Mouse (Mus musculus) CH12.LX (cell line): ENCODE data around the gene Pkp4. TPM values are rescaled to one million over a fixed set of nuclear protein-coding genes. Genes with fewer than 3 reads are reported as not detected.

Experiments
- DNase-seq: peaks from one replicate; pipeline ENCODE4 v3.0.0-alpha.2; 2013; ENCODE audit errors: extremely low read depth
- H3K27ac ChIP-seq: 2 replicates; pipeline ENCODE4 v1.5.1; 2012; ENCODE audit warnings: low read depth, mild to moderate bottlenecking, control low read depth, moderate library complexity; ENCODE audit not compliant: insufficient read depth
- H3K27me3 ChIP-seq: replicated peaks from 2 replicates; pipeline ENCODE3; 2012; ENCODE audit warnings: inconsistent platforms
- H3K36me3 ChIP-seq, 2 experiments: replicated peaks in 1 of 2; 2 replicates each; pipeline versions ENCODE3 to v1.6.1; 2012; ENCODE audit warnings: inconsistent platforms in 1 of 2, low read length in 1 of 2, mild to moderate bottlenecking in 1 of 2, mixed read lengths in 1 of 2, moderate library complexity in 1 of 2; ENCODE audit not compliant: control insufficient read depth in 1 of 2, insufficient read depth in 1 of 2
- H3K4me1 ChIP-seq, 2 experiments: 2 replicates each; pipeline ENCODE4 v1.6.1; 2012; ENCODE audit warnings: inconsistent platforms in 1 of 2, moderate library complexity in 1 of 2; ENCODE audit not compliant: insufficient read depth in 2 of 2, control insufficient read depth in 1 of 2
- H3K4me2 ChIP-seq: 2 replicates; pipeline ENCODE4 v1.6.1; 2012; ENCODE audit warnings: low read depth, mild to moderate bottlenecking, control low read depth; ENCODE audit not compliant: poor library complexity, insufficient read depth, severe bottlenecking
- H3K4me3 ChIP-seq, 3 experiments: fragments of 150-350 bp in 1 of 3; sonication (generic) in 1 of 3; replicated peaks in 1 of 3; 2 replicates each; pipeline versions ENCODE3 to v1.5.1; 2011 to 2012; ENCODE audit warnings: low read depth in 2 of 3, low read length in 2 of 3, mild to moderate bottlenecking in 2 of 3, moderate library complexity in 2 of 3, control low read depth in 1 of 3, improper control_type of control experiment in 1 of 3, inconsistent platforms in 1 of 3, mixed read lengths in 1 of 3; ENCODE audit not compliant: poor library complexity in 1 of 3
- H3K79me2 ChIP-seq: replicated peaks from 2 replicates; pipeline ENCODE4 v1.6.1; 2012; ENCODE audit warnings: mild to moderate bottlenecking, moderate library complexity; ENCODE audit not compliant: control insufficient read depth, poor library complexity, insufficient read depth, severe bottlenecking; ENCODE audit errors: extremely low read depth
- H3K9ac ChIP-seq: 2 replicates; pipeline ENCODE4 v1.6.1; 2012; ENCODE audit warnings: low read depth, mild to moderate bottlenecking, control low read depth, moderate library complexity; ENCODE audit not compliant: insufficient read depth
- H3K9me3 ChIP-seq: replicated peaks from 2 replicates; pipeline ENCODE3; 2012; ENCODE audit warnings: low read length, inconsistent platforms, mixed read lengths
- CTCF ChIP-seq, 2 experiments: IDR thresholded peaks in 1 of 2; conservative IDR thresholded peaks in 1 of 2; 2 replicates each; pipeline ENCODE4 v1.5.1; 2011 to 2012; ENCODE audit warnings: low read depth in 2 of 2, low read length in 2 of 2, improper control_type of control experiment in 1 of 2, inconsistent platforms in 1 of 2, mild to moderate bottlenecking in 1 of 2, moderate library complexity in 1 of 2
- E2F4 ChIP-seq: IDR thresholded peaks from 2 replicates; pipeline ENCODE4 v1.6.1; 2011; ENCODE audit warnings: low read depth, low read length, improper control_type of control experiment; ENCODE audit not compliant: insufficient replicate concordance
- EP300 ChIP-seq: IDR thresholded peaks from 2 replicates; pipeline ENCODE4 v1.6.1; 2011; ENCODE audit warnings: low read length, improper control_type of control experiment
- ETS1 ChIP-seq: conservative IDR thresholded peaks from 2 replicates; pipeline ENCODE4 v1.6.1; 2012; ENCODE audit warnings: low read depth, mild to moderate bottlenecking, inconsistent platforms, low read length, improper control_type of control experiment, moderate library complexity
- GABPA ChIP-seq: IDR thresholded peaks from 2 replicates; pipeline ENCODE4 v1.6.1; 2012; ENCODE audit warnings: low read depth, low read length, improper control_type of control experiment, inconsistent platforms; ENCODE audit not compliant: insufficient replicate concordance
- HCFC1 ChIP-seq: IDR thresholded peaks from 2 replicates; pipeline ENCODE4 v1.6.1; 2012; ENCODE audit warnings: low read depth, mild to moderate bottlenecking, inconsistent platforms, low read length, improper control_type of control experiment
- JUND ChIP-seq: conservative IDR thresholded peaks from 2 replicates; pipeline ENCODE4 v1.6.1; 2011; ENCODE audit warnings: low read depth, low read length, improper control_type of control experiment
- MAFK ChIP-seq: IDR thresholded peaks from 2 replicates; pipeline ENCODE4 v1.6.1; 2011; ENCODE audit warnings: low read length, improper control_type of control experiment; ENCODE audit not compliant: insufficient replicate concordance
- MAZ ChIP-seq: IDR thresholded peaks from 2 replicates; pipeline ENCODE4 v1.6.1; 2012; ENCODE audit warnings: low read depth, mild to moderate bottlenecking, inconsistent platforms, low read length, improper control_type of control experiment, moderate library complexity
- MXI1 ChIP-seq: IDR thresholded peaks from 2 replicates; pipeline ENCODE4 v1.6.1; 2011; ENCODE audit warnings: mild to moderate bottlenecking, low read depth, low read length, improper control_type of control experiment
- MYC ChIP-seq: IDR thresholded peaks from 2 replicates; pipeline ENCODE4 v1.6.1; 2011; ENCODE audit warnings: low read depth, mild to moderate bottlenecking, improper control_type of control experiment, low read length
- PAX5 ChIP-seq: IDR thresholded peaks from 2 replicates; pipeline ENCODE4 v1.6.1; 2012; ENCODE audit warnings: low read length, inconsistent platforms, mixed read lengths
- POLR2A ChIP-seq: IDR thresholded peaks from 2 replicates; pipeline ENCODE4 v1.6.1; 2011; ENCODE audit warnings: low read depth, mild to moderate bottlenecking, improper control_type of control experiment, low read length
- RCOR1 ChIP-seq: conservative IDR thresholded peaks from 2 replicates; pipeline ENCODE4 v1.6.1; 2012; ENCODE audit warnings: low read depth, mild to moderate bottlenecking, inconsistent platforms, low read length, improper control_type of control experiment
- SIN3A ChIP-seq: IDR thresholded peaks from 2 replicates; pipeline ENCODE4 v1.6.1; 2012; ENCODE audit warnings: low read length, improper control_type of control experiment, inconsistent platforms
- SMC3 ChIP-seq: IDR thresholded peaks from 2 replicates; pipeline ENCODE4 v1.6.1; 2011; ENCODE audit warnings: low read depth, low read length, improper control_type of control experiment
- TBP ChIP-seq: conservative IDR thresholded peaks from 2 replicates; pipeline ENCODE4 v1.6.1; 2011; ENCODE audit warnings: low read depth, low read length, improper control_type of control experiment
- TCF12 ChIP-seq: IDR thresholded peaks from 2 replicates; pipeline ENCODE4 v1.6.1; 2014; ENCODE audit warnings: low read depth, mild to moderate bottlenecking, inconsistent platforms, low read length, improper control_type of control experiment
- ZC3H11A ChIP-seq: IDR thresholded peaks from 2 replicates; pipeline ENCODE4 v1.6.1; 2012; ENCODE audit warnings: low read depth, mild to moderate bottlenecking, inconsistent platforms, low read length, improper control_type of control experiment
- ZMIZ1 ChIP-seq: IDR thresholded peaks from 2 replicates; pipeline ENCODE4 v1.6.1; 2012; ENCODE audit warnings: low read depth, mild to moderate bottlenecking, inconsistent platforms, low read length, improper control_type of control experiment
- ZNF384 ChIP-seq: IDR thresholded peaks from 2 replicates; pipeline ENCODE4 v1.6.1; 2012; ENCODE audit warnings: low read depth, low read length, improper control_type of control experiment, inconsistent platforms
- dilution Hi-C: fragments of 300-500 bp; cut with MboI; formaldehyde crosslinking; loops from 2 replicates; pipeline ENCODE4 v1.14.3; 2020; ENCODE audit warnings: low sequenced_read_pairs; ENCODE audit not compliant: extremely low pct_unique_long_range_greater_than_20kb, extremely low pct_ligation_motif_present
- in situ Hi-C: fragments of 300-500 bp; cut with MboI; formaldehyde crosslinking; loops from 3 replicates; pipeline ENCODE4 v1.14.3; 2019; ENCODE audit warnings: low sequenced_read_pairs, low pct_ligation_motif_present, low pct_unique_long_range_greater_than_20kb, mixed read lengths
- polyA plus RNA-seq: library from polyadenylated mRNA; unstranded; fragments of >175 nt; gene quantifications from 2 replicates; pipeline ENCODE4 v1.2.1, GENCODE M21; 2012; ENCODE audit warnings: low read depth; ENCODE audit not compliant: insufficient read length
- total RNA-seq, 2 experiments: library from RNA; depleted of rRNA; stranded (reverse); fragments of 300-350 nt in 1 of 2; fragments of >200 nt in 1 of 2; gene quantifications; 2 replicates each; pipeline ENCODE4 v1.2.3; 2012 to 2014

Pkp4 gene
- total and polyA plus RNA-seq, 3 experiments = not detected

DNA sequence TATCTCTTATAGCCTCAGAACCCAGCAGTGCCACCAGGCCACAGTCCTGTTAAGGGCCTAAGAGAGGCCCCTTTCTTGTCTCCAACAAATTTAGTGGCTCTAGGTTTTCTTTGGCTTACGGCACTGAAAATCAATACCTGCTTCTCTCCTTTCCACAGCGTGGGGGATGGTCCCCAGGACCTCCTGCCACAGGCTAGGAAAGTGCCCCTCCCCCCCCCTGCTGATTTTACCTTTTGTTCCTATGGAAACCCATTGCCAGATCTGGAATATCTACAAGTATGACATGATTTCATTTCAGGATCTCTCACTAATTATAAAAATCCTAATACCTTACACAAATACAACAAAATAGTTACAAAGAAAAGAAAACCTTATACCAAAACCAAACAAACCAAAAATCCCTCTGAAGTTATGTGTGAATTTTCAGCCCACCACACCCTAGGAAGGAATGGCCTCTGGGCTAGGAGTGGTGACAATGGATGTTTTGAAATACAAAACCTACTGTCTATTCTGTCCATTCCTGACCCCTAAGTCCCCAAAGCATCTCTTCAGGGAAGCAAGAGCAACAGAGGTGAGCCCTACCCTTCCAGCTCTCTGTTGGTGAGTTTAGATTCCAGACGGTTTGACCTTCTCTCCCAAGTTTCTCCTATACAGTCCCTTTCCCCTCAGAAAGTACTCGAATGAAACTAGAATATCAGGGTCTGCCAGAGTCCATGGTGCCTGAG is 224.7 kb downstream of the Pkp4 start:
- no peak overlapping the region for H3K9ac ChIP-seq
- dilution Hi-C loops (no loop called here), in situ Hi-C loops (no loop called here)
- TF ChIP-seq MAFK (no peak), MYC (no peak), GABPA (no peak), ETS1 (no peak), HCFC1 (no peak), JUND (no peak), MXI1 (no peak), SMC3 (no peak), CTCF (conservative IDR thresholded peaks at IDR 0.05 in 1 of 2, IDR thresholded peaks at IDR 0.05 in 1 of 2; ENCODE audit: low read depth in 2 of 2, low read length in 2 of 2) (no peak), ZMIZ1 (no peak), E2F4 (no peak), TBP (no peak)
- no peak overlapping the region for H3K4me2 ChIP-seq
- H3K79me2 ChIP-seq = no peaks in the 10 kb centered on the region
- DNase-seq = no peak
- no peaks in the 10 kb centered on the region for H3K4me1 ChIP-seq
- no peak overlapping the region for H3K27ac ChIP-seq
- H3K4me3 ChIP-seq = no peak overlapping the region
- H3K9me3 ChIP-seq = peaks cover 69% of the 10 kb centered on the region
- H3K27me3 ChIP-seq = no peaks in the 10 kb centered on the region
- no peaks in the 10 kb centered on the region for H3K36me3 ChIP-seq

GRCm38 (mm10) chr2:59389971-59390370 is 229.3 kb downstream of the Pkp4 start:
- no peak for DNase-seq
- Histone ChIP-seq H3K36me3 (no peaks in the 10 kb centered on the region), H3K27ac (no peak overlapping the region), H3K9me3 (peaks cover 59% of the 10 kb centered on the region), H3K9ac (no peak overlapping the region), H3K4me1 (no peaks in the 10 kb centered on the region), H3K27me3 (no peaks in the 10 kb centered on the region), H3K4me3 (no peak overlapping the region), H3K79me2 (no peaks in the 10 kb centered on the region), H3K4me2 (no peak overlapping the region)
- in situ Hi-C loops (no loop called here), dilution Hi-C loops (no loop called here)
- no peak for TF ChIP-seq RCOR1
- no peak for TF ChIP-seq JUND
- TF ChIP-seq EP300 = no peak
- no peak for TF ChIP-seq CTCF (conservative IDR thresholded peaks at IDR 0.05 in 1 of 2, IDR thresholded peaks at IDR 0.05 in 1 of 2; ENCODE audit: low read depth in 2 of 2, low read length in 2 of 2)
- no peak for TF ChIP-seq MAZ
- no peak for TF ChIP-seq ZC3H11A
- no peak for TF ChIP-seq POLR2A
- no peak for TF ChIP-seq ZNF384
- no peak for TF ChIP-seq SIN3A
- TF ChIP-seq TCF12 = no peak
- no peak for TF ChIP-seq PAX5
- TF ChIP-seq E2F4 = no peak
